Mouse (Mus musculus) heart, embryonic 16.5 days (tissue): Measurements from ENCODE around the gene Taldo1. TPM values are rescaled to one million over a fixed set of nuclear protein-coding genes. Genes with fewer than 3 reads are reported as not detected.
"Not testable (repeated sequence)": the region's sequence is repeated elsewhere in the genome, so short reads cannot be mapped to it uniquely, and the experiment has no call there.

Experiments
- ATAC-seq: fragments of 200-750 bp; cut with Nextera tagmentation; replicated peaks from 2 replicates; pipeline ENCODE4 v1.8.0; 2017; ENCODE audit warnings: moderate number of reproducible peaks; ENCODE audit not compliant: insufficient read depth, low FRiP score; ENCODE audit errors: extremely low read depth
- H3K27ac ChIP-seq: fragments of 300-500 bp; sonication (generic); 2 replicates; pipeline ENCODE4 v1.5.1; 2014; ENCODE audit warnings: mild to moderate bottlenecking, low read length, control low read depth, moderate library complexity
- H3K27me3 ChIP-seq: fragments of 300-500 bp; sonication (generic); 2 replicates; pipeline ENCODE4 v1.6.1; 2014; ENCODE audit warnings: low read length, mixed read lengths; ENCODE audit not compliant: control insufficient read depth, insufficient read depth
- H3K36me3 ChIP-seq: fragments of 300-500 bp; sonication (generic); 2 replicates; pipeline ENCODE4 v1.6.1; 2014; ENCODE audit not compliant: control insufficient read depth, insufficient read depth
- H3K4me1 ChIP-seq: fragments of 300-500 bp; sonication (generic); 2 replicates; pipeline ENCODE4 v1.6.1; 2014; ENCODE audit warnings: low read length, mixed read lengths; ENCODE audit not compliant: control insufficient read depth, insufficient read depth
- H3K4me2 ChIP-seq: fragments of 300-500 bp; sonication (generic); 2 replicates; pipeline ENCODE4 v1.6.1; 2014; ENCODE audit warnings: low read depth, mild to moderate bottlenecking, control low read depth, low read length
- H3K4me3 ChIP-seq: fragments of 300-500 bp; sonication (generic); 2 replicates; pipeline ENCODE4 v1.5.1; 2014; ENCODE audit warnings: mild to moderate bottlenecking, control low read depth, low read length
- H3K9ac ChIP-seq: fragments of 300-500 bp; sonication (generic); 2 replicates; pipeline ENCODE4 v1.6.1; 2014; ENCODE audit warnings: low read length, control low read depth
- H3K9me3 ChIP-seq: fragments of 300-500 bp; sonication (generic); replicated peaks from 2 replicates; pipeline ENCODE4 v1.6.1; 2016; ENCODE audit warnings: low read length; ENCODE audit not compliant: control insufficient read depth
- WGBS: fragments of 180-500 bp; shearing (Covaris S2); extraction: QIAGEN DNeasy Blood & Tissue Kit; methylation state at CpG from one replicate; pipeline ENCODE4 v1.1.7; 2014; 5-methylcytosine and 5-hydroxymethylcytosine counted together
- polyA plus RNA-seq: library from polyadenylated mRNA; unstranded; fragments of >200 nt; fragmentation: Nextera tagmentation; extraction: Ambion mirVana; gene quantifications from 2 replicates; pipeline ENCODE4 v1.2.1, GENCODE M21; 2015

Gene Taldo1
- polyA plus RNA-seq, 1 experiment from 2014 or later = 257 TPM

DNA sequence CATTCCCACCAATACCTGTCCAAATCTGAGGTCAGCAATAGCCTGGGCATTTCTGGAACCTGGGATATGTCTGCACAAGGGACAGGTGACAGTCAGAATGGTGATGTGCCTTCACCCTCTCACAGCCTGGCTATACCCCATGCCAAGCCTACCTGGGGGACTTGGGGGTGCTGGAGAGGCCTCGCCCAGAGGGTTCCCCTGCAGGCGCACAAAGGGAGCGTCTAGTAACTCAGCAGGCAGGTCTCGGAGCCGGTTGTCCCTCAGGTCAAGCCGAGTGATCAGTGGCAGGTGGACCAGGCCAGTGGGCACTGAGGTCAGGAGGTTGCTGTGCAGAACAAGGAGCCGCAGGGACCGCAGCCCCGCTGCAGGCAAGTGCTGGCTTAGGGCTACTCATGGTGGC lies 49.5 kb downstream of the Taldo1 start:
- Histone ChIP-seq H3K27ac (no peak overlapping the region), H3K4me2 (no peak overlapping the region), H3K27me3 (no peaks in the 10 kb centered on the region), H3K9ac (no peak overlapping the region), H3K36me3 (peaks cover 10% of the 10 kb centered on the region), H3K4me1 (peaks cover 28% of the 10 kb centered on the region), H3K9me3 (no peaks in the 10 kb centered on the region), H3K4me3 (no peak overlapping the region)
- 93% methylated on average over 9 of the region's 9 CpGs for WGBS
- ATAC-seq = no peak

DNA sequence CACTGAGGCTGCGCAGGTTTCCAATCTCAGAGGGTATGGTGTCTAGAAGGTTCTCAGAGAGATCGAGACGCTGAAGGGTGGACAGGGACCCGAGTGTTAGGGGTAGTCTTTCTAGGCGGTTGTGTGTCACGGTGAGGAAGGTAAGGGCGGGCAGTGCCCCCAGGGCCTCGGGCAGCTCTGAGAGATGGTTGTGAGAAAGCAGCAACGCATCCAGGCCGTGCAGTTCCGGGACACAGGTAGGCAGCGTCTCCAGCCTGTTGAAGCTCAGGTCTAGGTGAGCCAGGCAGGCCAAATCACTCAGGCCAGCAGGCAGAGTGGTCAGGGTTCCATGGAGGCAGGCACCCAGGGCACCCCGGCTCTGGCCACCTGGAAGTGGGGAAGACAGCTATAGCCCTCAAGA lies 50.2 kb downstream of the Taldo1 start:
- WGBS = 89% methylated on average over 13 of the region's 13 CpGs
- no peak for ATAC-seq
- H3K4me3 ChIP-seq = no peak overlapping the region; the same call in 1 of the 2 replicates
- H3K4me1 ChIP-seq = peaks cover 24% of the 10 kb centered on the region
- H3K4me2 ChIP-seq = no peak overlapping the region
- H3K9ac ChIP-seq = peak overlapping the region; percentile 76
- H3K27me3 ChIP-seq = no peaks in the 10 kb centered on the region
- peaks cover 10% of the 10 kb centered on the region for H3K36me3 ChIP-seq
- H3K9me3 ChIP-seq = no peaks in the 10 kb centered on the region
- no peak overlapping the region for H3K27ac ChIP-seq

DNA sequence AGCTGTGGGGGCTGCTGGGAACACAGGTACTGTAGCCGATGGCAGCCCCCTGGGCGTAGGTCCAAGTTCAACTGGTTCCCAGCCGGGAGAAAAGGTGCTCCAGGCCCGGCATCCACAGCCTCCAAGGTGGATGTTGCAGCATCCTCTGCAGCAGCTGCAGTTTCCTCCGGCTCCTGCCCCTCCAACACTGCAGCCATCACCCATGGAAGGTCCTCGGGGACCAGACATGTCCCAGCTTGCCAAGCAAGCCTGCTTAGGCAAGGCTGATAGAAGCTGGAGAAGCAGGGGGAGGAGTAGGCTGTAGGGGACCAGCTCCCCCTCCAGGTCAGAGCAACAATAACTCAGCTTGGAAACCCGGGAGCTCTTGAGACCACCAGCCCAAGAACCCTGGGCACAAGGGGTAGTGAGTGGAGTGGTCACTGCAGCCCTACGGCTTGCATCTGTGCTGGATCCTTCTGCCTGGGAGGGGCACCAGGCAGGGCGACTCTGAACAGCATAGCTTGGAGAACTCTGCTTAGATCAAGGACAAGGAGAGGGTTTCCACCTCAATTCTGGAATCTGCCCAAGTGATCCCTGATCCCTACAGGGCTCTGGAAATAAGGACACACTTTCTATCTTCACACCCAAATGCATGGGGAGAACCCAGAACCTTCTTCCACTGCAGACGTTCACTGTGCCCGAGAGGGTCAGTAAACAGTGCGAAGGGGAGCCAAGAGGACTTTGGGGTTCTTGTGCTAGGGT lies 51.3 kb downstream of the Taldo1 start:
- no peak for ATAC-seq
- 15% methylated on average over 12 of the region's 12 CpGs for WGBS
- Histone ChIP-seq H3K27me3 (no peaks in the 10 kb centered on the region), H3K4me3 (peak overlapping the region; percentile 66), H3K4me2 (peak overlapping the region; percentile 96), H3K9me3 (no peaks in the 10 kb centered on the region), H3K36me3 (peaks cover 8% of the 10 kb centered on the region), H3K27ac (peak overlapping the region; percentile 24; the same call in 1 of the 2 replicates), H3K9ac (peak overlapping the region; percentile 76), H3K4me1 (peaks cover 25% of the 10 kb centered on the region)

DNA sequence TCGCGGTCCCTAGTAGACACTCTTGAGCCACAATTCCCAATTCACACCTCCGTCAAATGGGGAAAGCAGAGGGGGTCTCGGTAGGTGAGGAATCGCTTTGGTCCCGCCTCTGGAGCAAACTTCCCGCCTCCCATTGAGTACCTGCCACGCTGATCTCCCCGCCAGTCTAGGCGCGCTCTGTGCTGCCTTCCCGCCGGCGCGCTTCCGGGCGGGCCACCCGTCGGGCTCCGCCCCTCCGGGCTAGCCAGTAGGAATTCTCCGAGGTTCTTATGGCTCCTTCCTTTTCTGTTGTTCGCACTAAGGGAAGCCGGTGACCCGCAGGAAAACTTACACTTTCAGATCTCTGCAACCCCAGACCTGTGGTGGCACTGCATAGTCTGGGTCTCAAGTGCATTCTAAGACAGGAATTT lies 51.8 kb downstream of the Taldo1 start, which contains the start of gene Pidd1:
TSS of gene Pidd1 (minus strand) at position 198 of the 410 bp plus-strand sequence.
- Histone ChIP-seq H3K4me3 (peak within 1 kb of the TSS; percentile 66), H3K27me3 (no peaks in the 10 kb centered on the region), H3K9ac (peak within 1 kb of the TSS; percentile 76), H3K4me2 (peak within 1 kb of the TSS; percentile 96), H3K4me1 (peaks cover 31% of the 10 kb centered on the region), H3K27ac (peak within 1 kb of the TSS; percentile 76), H3K36me3 (peaks cover 10% of the 10 kb centered on the region), H3K9me3 (no peaks in the 10 kb centered on the region)
- under 1% methylated on average over 25 of the region's 25 CpGs for WGBS
- peak; percentile 52 for ATAC-seq

GRCm38 (mm10) chr7:141446374-141446773 lies 54.4 kb downstream of the Taldo1 start:
- not testable (repeated sequence) for H3K27me3 ChIP-seq, H3K4me3 ChIP-seq, H3K27ac ChIP-seq, H3K9me3 ChIP-seq, ATAC-seq, H3K4me2 ChIP-seq, H3K9ac ChIP-seq
- H3K36me3 ChIP-seq = peaks cover 17% of the 10 kb centered on the region
- 79% methylated on average over 3 of the region's 3 CpGs for WGBS
- peaks cover 26% of the 10 kb centered on the region for H3K4me1 ChIP-seq

- Histone ChIP-seq H3K9ac (peak within 1 kb of the TSS; percentile 92), H3K36me3 (peaks cover 18% of the 10 kb centered on the region), H3K4me2 (peak within 1 kb of the TSS; percentile 74), H3K4me3 (peak within 1 kb of the TSS; percentile 83), H3K4me1 (peaks cover 25% of the 10 kb centered on the region), H3K27me3 (no peaks in the 10 kb centered on the region), H3K27ac (peak within 1 kb of the TSS; percentile 95), H3K9me3 (no peaks in the 10 kb centered on the region)
- WGBS = under 1% methylated on average over 63 of the region's 63 CpGs
- ATAC-seq = peak; percentile 89
Observed at GRCm38 (mm10) chr7:141447110-141447991, 55.4 kb downstream of the Taldo1 start, which contains the start of gene Rplp2. TSS of gene Rplp2 (plus strand) at chr7:141447370.

- Histone ChIP-seq H3K9ac (no peak overlapping the region), H3K4me1 (peaks cover 25% of the 10 kb centered on the region), H3K4me3 (no peak overlapping the region), H3K36me3 (peaks cover 18% of the 10 kb centered on the region), H3K27me3 (no peaks in the 10 kb centered on the region), H3K4me2 (no peak overlapping the region), H3K9me3 (no peaks in the 10 kb centered on the region), H3K27ac (no peak overlapping the region)
- no peak for ATAC-seq
Observed at GRCm38 (mm10) chr7:141451928-141452327, 59.9 kb downstream of the Taldo1 start.
